Mouse (Mus musculus) CH12.LX (cell line): ENCODE measurements around the gene Zfp385c.

ENCODE experiments used
- CHD2 ChIP-seq: IDR thresholded peaks from 2 replicates; pipeline ENCODE4 v1.6.1; 2011; ENCODE audit warnings: low read length, improper control_type of control experiment
- CTCF ChIP-seq, 2 experiments: IDR thresholded peaks in 1 of 2; conservative IDR thresholded peaks in 1 of 2; 2 replicates each; pipeline ENCODE4 v1.5.1; 2011 to 2012; ENCODE audit warnings: low read depth in 2 of 2, low read length in 2 of 2, improper control_type of control experiment in 1 of 2, inconsistent platforms in 1 of 2, mild to moderate bottlenecking in 1 of 2, moderate library complexity in 1 of 2
- MXI1 ChIP-seq: IDR thresholded peaks from 2 replicates; pipeline ENCODE4 v1.6.1; 2011; ENCODE audit warnings: mild to moderate bottlenecking, low read depth, low read length, improper control_type of control experiment

- TF ChIP-seq CTCF (conservative IDR thresholded peaks at IDR 0.05 in 1 of 2, IDR thresholded peaks at IDR 0.05 in 1 of 2; ENCODE audit: low read depth in 2 of 2, low read length in 2 of 2) (no peak), MXI1 (no peak), CHD2 (no peak)
Measured at GRCm38 (mm10) chr11:100616332-100616731, 75.9 kb downstream of the Zfp385c start.
